Mouse (Mus musculus) cerebellum, adult 2 months (tissue): ENCODE data around the gene Pdcd5.

Experiments used
- CTCF ChIP-seq: fragments of 200-500 bp; IDR thresholded peaks from 2 replicates; pipeline ENCODE4 v1.5.1; 2011; ENCODE audit warnings: low read depth, mild to moderate bottlenecking, control low read depth, low read length, moderate library complexity, borderline replicate concordance; ENCODE audit not compliant: insufficient read depth
- POLR2A ChIP-seq: fragments of 200-500 bp; IDR thresholded peaks from 2 replicates; pipeline ENCODE4 v1.6.1; 2011; ENCODE audit warnings: low read length, control low read depth, borderline replicate concordance; ENCODE audit not compliant: insufficient read depth

DNA sequence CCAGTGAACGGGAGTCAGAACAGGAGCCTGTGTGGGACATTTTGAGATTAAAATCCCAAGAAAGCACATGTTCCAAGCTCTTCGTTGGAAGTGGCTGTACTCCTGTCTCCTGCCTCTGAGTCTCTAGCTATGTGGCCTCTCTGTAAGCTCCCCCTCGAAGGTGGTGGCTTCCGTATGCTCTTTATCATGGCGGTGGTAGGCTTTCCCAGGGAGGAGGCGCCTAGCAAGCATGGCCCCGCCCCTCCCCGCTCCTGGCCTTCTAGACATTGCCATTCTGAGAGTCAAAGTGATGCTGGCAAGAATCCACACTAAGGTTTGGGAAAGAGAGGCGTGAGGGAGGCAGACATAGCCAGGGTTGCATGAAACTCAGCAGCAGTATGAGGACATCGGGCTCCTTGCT is 24.7 kb downstream of the Pdcd5 start:
- no peak for TF ChIP-seq POLR2A
- no peak for TF ChIP-seq CTCF
